Mouse (Mus musculus) limb, embryonic 12.5 days (tissue): ENCODE results near the gene Olfr979. TPM values are rescaled to one million over a fixed set of nuclear protein-coding genes. Genes with fewer than 3 reads are reported as not detected.
"Not testable (repeated sequence)": the region's sequence is repeated elsewhere in the genome, so short reads cannot be mapped to it uniquely, and the experiment has no call there.

ENCODE experiments used
- ATAC-seq: fragments of 200-750 bp; cut with Nextera tagmentation; 2 replicates; pipeline ENCODE4 v1.8.0; 2017; ENCODE audit warnings: low read depth, moderate TSS enrichment; ENCODE audit not compliant: insufficient number of reproducible peaks, insufficient read depth, low FRiP score, low TSS enrichment
- H3K27ac ChIP-seq: fragments of 300-500 bp; sonication (generic); 2 replicates; pipeline ENCODE4 v1.5.1; 2016; ENCODE audit warnings: mild to moderate bottlenecking, moderate library complexity
- H3K27me3 ChIP-seq: fragments of 300-500 bp; sonication (generic); 2 replicates; pipeline ENCODE4 v1.6.1; 2016; ENCODE audit warnings: mild to moderate bottlenecking, moderate library complexity
- H3K36me3 ChIP-seq: fragments of 300-500 bp; sonication (generic); 2 replicates; pipeline ENCODE4 v1.6.1; 2016; ENCODE audit warnings: mild to moderate bottlenecking, moderate library complexity
- H3K4me1 ChIP-seq: fragments of 300-500 bp; sonication (generic); replicated peaks from 2 replicates; pipeline ENCODE4 v1.6.1; 2016
- H3K4me2 ChIP-seq: fragments of 300-500 bp; sonication (generic); 2 replicates; pipeline ENCODE4 v1.6.1; 2016; ENCODE audit warnings: mild to moderate bottlenecking, moderate library complexity
- H3K4me3 ChIP-seq: fragments of 300-500 bp; sonication (generic); replicated peaks from 2 replicates; pipeline ENCODE4 v1.5.1; 2016; ENCODE audit warnings: mild to moderate bottlenecking
- H3K9ac ChIP-seq: fragments of 300-500 bp; sonication (generic); replicated peaks from 2 replicates; pipeline ENCODE4 v1.6.1; 2016; ENCODE audit warnings: mild to moderate bottlenecking, moderate library complexity
- H3K9me3 ChIP-seq: fragments of 300-500 bp; sonication (generic); 2 replicates; pipeline ENCODE4 v1.6.1; 2016; ENCODE audit warnings: mild to moderate bottlenecking, moderate library complexity
- WGBS: fragments of 180-500 bp; shearing (Covaris S2); methylation state at CpG from one replicate; pipeline ENCODE4 v1.1.7; 2016; 5-methylcytosine and 5-hydroxymethylcytosine counted together
- polyA plus RNA-seq: library from polyadenylated mRNA; unstranded; fragments of >200 nt; fragmentation: Nextera tagmentation; extraction: Ambion mirVana; gene quantifications from 2 replicates; pipeline ENCODE4 v1.2.1, GENCODE M21; 2016

Olfr979 gene
- not detected in 2 replicates for polyA plus RNA-seq

- Histone ChIP-seq H3K9me3 (no peaks in the 10 kb centered on the region), H3K4me2 (no peak within 1 kb of the TSS), H3K27me3 (no peaks in the 10 kb centered on the region), H3K4me1 (no peaks in the 10 kb centered on the region), H3K4me3 (no peak within 1 kb of the TSS), H3K27ac (no peak within 1 kb of the TSS), H3K9ac (no peak within 1 kb of the TSS), H3K36me3 (no peaks in the 10 kb centered on the region)
- WGBS, result 100% methylated on average over 1 of the region's 1 CpGs
- no peak for ATAC-seq
Measured at GRCm38 (mm10) chr9:40003365-40003764, at the start of gene Olfr979. Gene Olfr979 (minus strand): TSS chr9:40003465.

GRCm38 (mm10) chr9:40050138-40050537, 46.9 kb upstream of the Olfr979 start:
- ATAC-seq, result no peak
- Histone ChIP-seq H3K9ac (no peak overlapping the region), H3K4me1 (no peaks in the 10 kb centered on the region), H3K27ac (no peak overlapping the region), H3K9me3 (no peaks in the 10 kb centered on the region), H3K4me2 (no peak overlapping the region), H3K36me3 (no peaks in the 10 kb centered on the region), H3K27me3 (no peaks in the 10 kb centered on the region), H3K4me3 (no peak overlapping the region)
- 92% methylated on average over 19 of the region's 19 CpGs for WGBS

- H3K4me1 ChIP-seq, result no peaks in the 10 kb centered on the region
- ATAC-seq, result no peak
Measured at GRCm38 (mm10) chr9:40021164-40021563, 17.9 kb upstream of the Olfr979 start, which contains the start of gene Olfr981. Gene Olfr981 (plus strand): TSS chr9:40021464.

GRCm38 (mm10) chr9:40009482-40009881, 6.2 kb upstream of the Olfr979 start, which contains the start of gene Olfr980:
Gene Olfr980 (minus strand): TSS chr9:40009582.
- H3K27ac ChIP-seq, result no peak within 1 kb of the TSS
- 85% methylated on average over 1 of the region's 1 CpGs for WGBS
- H3K4me2 ChIP-seq, result no peak within 1 kb of the TSS
- no peaks in the 10 kb centered on the region for H3K4me1 ChIP-seq
- no peaks in the 10 kb centered on the region for H3K27me3 ChIP-seq
- no peaks in the 10 kb centered on the region for H3K9me3 ChIP-seq
- no peak within 1 kb of the TSS for H3K4me3 ChIP-seq
- ATAC-seq, result no peak
- no peak within 1 kb of the TSS for H3K9ac ChIP-seq
- no peaks in the 10 kb centered on the region for H3K36me3 ChIP-seq

More at GRCm38 (mm10) chr9:40021164-40021563, 17.9 kb upstream of the Olfr979 start, which contains the start of gene Olfr981:
- H3K27me3 ChIP-seq, result no peaks in the 10 kb centered on the region
- H3K9me3 ChIP-seq, result no peaks in the 10 kb centered on the region
- H3K9ac ChIP-seq, result no peak within 1 kb of the TSS
- H3K27ac ChIP-seq, result no peak within 1 kb of the TSS
- H3K4me3 ChIP-seq, result no peak within 1 kb of the TSS
- no peaks in the 10 kb centered on the region for H3K36me3 ChIP-seq
- H3K4me2 ChIP-seq, result no peak within 1 kb of the TSS
- 61% methylated on average over 2 of the region's 2 CpGs for WGBS

GRCm38 (mm10) chr9:39991813-39992212, 11.5 kb downstream of the Olfr979 start, which contains the start of gene Olfr978:
Gene Olfr978 (plus strand): TSS chr9:39992113.
- no peak within 1 kb of the TSS for H3K4me3 ChIP-seq
- H3K36me3 ChIP-seq, result no peaks in the 10 kb centered on the region
- H3K27ac ChIP-seq, result no peak within 1 kb of the TSS
- H3K27me3 ChIP-seq, result no peaks in the 10 kb centered on the region
- no peak within 1 kb of the TSS for H3K9ac ChIP-seq
- no peaks in the 10 kb centered on the region for H3K9me3 ChIP-seq
- WGBS, result 86% methylated on average over 2 of the region's 2 CpGs
- ATAC-seq, result no peak
- no peaks in the 10 kb centered on the region for H3K4me1 ChIP-seq
- H3K4me2 ChIP-seq, result no peak within 1 kb of the TSS

GRCm38 (mm10) chr9:39976581-39977145, 26.6 kb downstream of the Olfr979 start:
- not testable (repeated sequence) for H3K36me3 ChIP-seq, H3K27ac ChIP-seq, H3K4me3 ChIP-seq, ATAC-seq, H3K9me3 ChIP-seq, H3K9ac ChIP-seq, H3K4me2 ChIP-seq, H3K27me3 ChIP-seq, H3K4me1 ChIP-seq
- 86% methylated on average over 1 of the region's 1 CpGs for WGBS

GRCm38 (mm10) chr9:39961033-39961432, 42.2 kb downstream of the Olfr979 start, which contains the start of gene Olfr976:
Gene Olfr976 (minus strand): TSS chr9:39961133.
- H3K4me2 ChIP-seq, H3K27me3 ChIP-seq, H3K4me1 ChIP-seq, H3K36me3 ChIP-seq, H3K9ac ChIP-seq, ATAC-seq, H3K27ac ChIP-seq, H3K9me3 ChIP-seq, H3K4me3 ChIP-seq: not testable (repeated sequence)
- 82% methylated on average over 8 of the region's 9 CpGs for WGBS

GRCm38 (mm10) chr9:39951946-39952345, 51.3 kb downstream of the Olfr979 start, which contains the start of gene Olfr975:
Gene Olfr975 (minus strand): TSS chr9:39952046.
- Histone ChIP-seq H3K9me3 (no peaks in the 10 kb centered on the region), H3K27ac (no peak within 1 kb of the TSS), H3K27me3 (no peaks in the 10 kb centered on the region), H3K9ac (no peak within 1 kb of the TSS), H3K4me1 (no peaks in the 10 kb centered on the region), H3K36me3 (no peaks in the 10 kb centered on the region), H3K4me2 (no peak within 1 kb of the TSS), H3K4me3 (no peak within 1 kb of the TSS)
- ATAC-seq, result no peak
- WGBS, result 78% methylated on average over 1 of the region's 1 CpGs

Other genes with a start within 250 kb of the Olfr979 start
- not detected in 2 replicates for gene Olfr968, start 220.2 kb downstream of the Olfr979 start, polyA plus RNA-seq
- not detected in 2 replicates for gene Olfr969, start 212.5 kb downstream of the Olfr979 start, polyA plus RNA-seq
- gene Olfr970, start 194.6 kb downstream of the Olfr979 start, polyA plus RNA-seq, result not detected in 2 replicates
- not detected in 2 replicates for gene Olfr971, start 166.6 kb downstream of the Olfr979 start, polyA plus RNA-seq
- gene Olfr972, start 137.0 kb downstream of the Olfr979 start, polyA plus RNA-seq, result not detected in 2 replicates
- gene Olfr229, start 96.1 kb downstream of the Olfr979 start, polyA plus RNA-seq, result not detected in 2 replicates
- not detected in 2 replicates for gene Olfr974, start 66.0 kb downstream of the Olfr979 start, polyA plus RNA-seq
- not detected in 2 replicates for gene Olfr975, start 51.4 kb downstream of the Olfr979 start, polyA plus RNA-seq
- not detected in 2 replicates for gene Olfr976, start 42.3 kb downstream of the Olfr979 start, polyA plus RNA-seq
- gene Olfr978, start 11.4 kb downstream of the Olfr979 start, polyA plus RNA-seq, result not detected in 2 replicates
- not detected in 2 replicates for gene Olfr980, start 6.1 kb upstream of the Olfr979 start, polyA plus RNA-seq
- gene Olfr981, start 18.0 kb upstream of the Olfr979 start, polyA plus RNA-seq, result not detected in 2 replicates
- gene Olfr982, start 70.4 kb upstream of the Olfr979 start, polyA plus RNA-seq, result not detected in 2 replicates
- not detected in 2 replicates for gene Olfr983, start 90.1 kb upstream of the Olfr979 start, polyA plus RNA-seq
- 0.04 TPM in 1 of 2 replicates, not detected in the other for gene Olfr984, start 110.7 kb upstream of the Olfr979 start, polyA plus RNA-seq
- gene Olfr985, start 126.7 kb upstream of the Olfr979 start, polyA plus RNA-seq, result not detected in 2 replicates
- gene Tmem225, start 144.7 kb upstream of the Olfr979 start, polyA plus RNA-seq, result not detected in 2 replicates
- gene Olfr986, start 177.5 kb upstream of the Olfr979 start, polyA plus RNA-seq, result not detected in 2 replicates
- 7.4 and 8.8 TPM in 2 replicates for gene Zfp202, start 188.9 kb upstream of the Olfr979 start, polyA plus RNA-seq